7 mouse cellular contexts compared by ENCODE assay signal in genomic region chr8:120309326-120309725, GRCm38 (mm10).
DNase-seq lines count a peak whose midpoint lies in the region; ATAC-seq and TF ChIP-seq lines count a peak whose summit lies in the region.

No protein-coding gene starts in this region.

- no peak overlapping the region for H3K9ac ChIP-seq in intestine, embryonic 16.5 days (ENCODE audit: low read depth, low read length)
- peak overlapping the region; percentile 3; the same call in 1 of the 2 replicates for H3K9ac ChIP-seq in midbrain, embryonic 15.5 days

- 0 out of 2 replicates have a peak overlapping the region, but pooled peaks have one; percentile 37 for H3K4me3 ChIP-seq in E14TG2a.4 (replicated peaks; ENCODE audit: low read length)
- H3K4me3 ChIP-seq in intestine, embryonic 16.5 days (ENCODE audit: low read length): no peak overlapping the region
- no peak overlapping the region for H3K4me3 ChIP-seq in midbrain, embryonic 15.5 days

- peak; percentile 28 for ATAC-seq in intestine, embryonic 16.5 days
- ATAC-seq in midbrain, embryonic 15.5 days (replicated peaks): peak; percentile 40; the same call in 1 of the 2 replicates

- peaks cover 63% of the 10 kb centered on the region for H3K27me3 ChIP-seq in E14TG2a.4 (ENCODE audit: insufficient read depth, low read length)
- no peaks in the 10 kb centered on the region for H3K27me3 ChIP-seq in intestine, embryonic 16.5 days (replicated peaks; ENCODE audit: control insufficient read depth, insufficient read depth, low read length)
- 0 out of 2 replicates have a peak, but pooled peaks cover 4% of the 10 kb centered on the region for H3K27me3 ChIP-seq in midbrain, embryonic 15.5 days (replicated peaks)

- H3K4me2 ChIP-seq in intestine, embryonic 16.5 days (ENCODE audit: low read depth, low read length): no peak overlapping the region
- no peak overlapping the region for H3K4me2 ChIP-seq in midbrain, embryonic 15.5 days

- peaks cover 36% of the 10 kb centered on the region for H3K4me1 ChIP-seq in E14TG2a.4 (replicated peaks; ENCODE audit: low read depth, low read length)
- H3K4me1 ChIP-seq in intestine, embryonic 16.5 days (ENCODE audit: control insufficient read depth, insufficient read depth, low read length): peaks cover 40% of the 10 kb centered on the region
- H3K4me1 ChIP-seq in midbrain, embryonic 15.5 days: peaks cover 48% of the 10 kb centered on the region

- WGBS in intestine, embryonic 16.5 days: 59% methylated on average over 18 of the region's 18 CpGs
- WGBS in midbrain, embryonic 15.5 days: 20% methylated on average over 18 of the region's 18 CpGs

- no peak for TF ChIP-seq CTCF in E14TG2a.4 (conservative IDR thresholded peaks at IDR 0.05; ENCODE audit: low read length)

- no peak overlapping the region for H3K27ac ChIP-seq in intestine, embryonic 16.5 days (ENCODE audit: low read length)
- H3K27ac ChIP-seq in midbrain, embryonic 15.5 days: peak overlapping the region; percentile 69

- peak; percentile 53 for DNase-seq in ZHBTc4 (ENCODE audit: low read depth, low spot score)
- peak; percentile 81 for DNase-seq in gastrocnemius, adult 18-20 months (ENCODE audit: low spot score)
- no peak for DNase-seq in frontal cortex, postnatal 25 days (ENCODE audit: low spot score in 2 of 2)
- no peak for DNase-seq in adrenal gland, postnatal 25 days

- no peaks in the 10 kb centered on the region for H3K9me3 ChIP-seq in E14TG2a.4 (ENCODE audit: low read length)
- no peaks in the 10 kb centered on the region for H3K9me3 ChIP-seq in intestine, embryonic 16.5 days (ENCODE audit: control insufficient read depth, low read length)
- no peaks in the 10 kb centered on the region for H3K9me3 ChIP-seq in midbrain, embryonic 15.5 days

- H3K36me3 ChIP-seq in E14TG2a.4 (ENCODE audit: insufficient read depth, low read length): no peaks in the 10 kb centered on the region
- no peaks in the 10 kb centered on the region for H3K36me3 ChIP-seq in intestine, embryonic 16.5 days (ENCODE audit: control insufficient read depth, insufficient read depth, low read length)
- H3K36me3 ChIP-seq in midbrain, embryonic 15.5 days (replicated peaks): no peaks in the 10 kb centered on the region

Comparison
In these comparisons a context has a peak if more than half of its experiments do, and no peak if none do; other contexts are left out.
1. DNase-seq: peak in ZHBTc4 (single experiment) and gastrocnemius, adult 18-20 months (single experiment); none in frontal cortex, postnatal 25 days (0 of 2) and adrenal gland, postnatal 25 days (single experiment).